Mouse (Mus musculus) 416B (cell line): Measurements from ENCODE around the gene Hs2st1.

ENCODE experiments used
- DNase-seq: peaks from one replicate; pipeline ENCODE4 v3.0.0; 2011; ENCODE audit warnings: low read depth

The Hs2st1 gene

DNA sequence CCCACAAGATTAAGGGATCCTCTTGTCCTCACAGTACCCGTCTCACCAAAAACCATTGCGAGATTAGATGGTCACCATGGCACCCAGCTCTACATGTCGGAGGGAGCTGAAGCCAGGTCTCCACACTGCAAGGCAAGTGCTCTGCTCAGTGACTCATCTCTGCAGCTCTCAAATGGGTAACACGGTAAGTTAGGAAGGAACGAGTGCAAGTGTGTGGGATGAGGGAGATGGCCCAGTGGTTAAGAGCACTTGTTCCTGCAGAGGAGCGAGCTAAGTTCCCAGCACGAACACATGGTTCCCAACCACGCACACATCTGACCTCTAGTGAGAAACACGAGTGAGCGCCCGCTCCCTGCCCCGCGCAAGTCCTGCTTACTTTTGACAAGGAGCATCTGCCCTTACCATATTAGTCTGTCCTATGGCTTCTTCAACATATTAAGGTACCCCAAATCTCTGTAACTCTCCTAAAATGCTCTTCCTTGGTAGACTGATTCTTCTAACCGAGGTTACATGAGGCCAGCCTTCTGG, 132.0 kb downstream of the Hs2st1 start:
- no peak for DNase-seq

GRCm38 (mm10) chr3:144436076-144436475, 133.9 kb downstream of the Hs2st1 start:
- no peak for DNase-seq

DNA sequence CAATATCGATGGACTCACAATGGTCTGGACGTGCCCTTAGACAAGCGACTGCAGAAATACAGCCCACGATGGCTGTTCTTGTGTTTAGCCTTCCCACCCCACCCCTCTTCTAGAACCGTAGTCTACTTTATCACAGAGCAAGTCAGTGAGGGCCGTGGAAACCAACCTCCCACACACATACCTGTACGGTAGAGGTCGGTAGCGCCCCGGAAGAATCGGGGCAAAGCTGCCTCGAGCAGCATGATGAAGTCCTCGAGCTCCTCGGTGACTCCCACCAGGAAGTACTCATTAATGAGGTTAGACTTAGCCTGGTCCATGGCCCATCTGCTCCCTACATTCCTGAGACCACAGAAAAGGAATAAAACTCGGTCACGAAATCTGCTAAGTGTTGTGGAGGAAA, 134.7 kb downstream of the Hs2st1 start:
- DNase-seq: no peak

DNA sequence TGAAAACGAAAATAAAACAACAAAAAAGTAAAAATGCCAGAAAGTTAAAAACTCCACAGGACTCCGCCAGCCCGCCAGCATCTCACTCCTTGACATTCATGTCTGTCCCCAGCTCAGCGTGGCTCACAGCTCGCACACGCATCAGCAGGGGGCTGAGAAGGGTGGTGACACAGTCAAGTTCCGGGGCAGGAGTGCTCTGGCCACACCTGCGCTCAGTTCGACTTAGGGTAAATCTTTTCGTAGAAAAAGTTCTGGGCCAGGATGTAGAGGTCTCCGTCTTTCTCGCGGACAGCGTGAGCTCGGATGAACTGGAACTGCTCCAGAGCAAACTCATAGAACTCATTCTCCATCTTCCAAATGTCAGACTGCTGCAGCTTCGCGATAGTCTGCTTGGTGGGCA, 135.7 kb downstream of the Hs2st1 start:
- DNase-seq: no peak

DNA sequence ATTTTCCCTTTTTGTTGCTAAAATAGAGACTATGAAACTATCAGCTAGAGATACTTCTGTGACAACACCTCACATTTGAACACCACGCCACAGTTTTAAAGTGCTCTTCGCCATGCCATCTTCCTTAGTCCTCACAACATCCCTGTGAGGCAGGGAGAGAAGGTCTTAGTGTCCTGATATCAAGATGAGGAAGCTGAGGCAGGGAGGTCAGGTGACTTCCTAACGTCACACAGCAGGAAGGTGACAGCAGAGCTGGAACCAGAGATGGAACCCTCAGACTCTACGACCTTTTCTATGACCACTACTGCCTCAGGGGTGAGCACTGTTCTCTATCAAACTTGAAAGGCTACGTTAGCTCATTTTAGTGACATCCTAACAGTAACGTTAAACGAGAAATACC, 136.9 kb downstream of the Hs2st1 start:
- no peak for DNase-seq

GRCm38 (mm10) chr3:144432143-144432577, 137.8 kb downstream of the Hs2st1 start:
- DNase-seq: no peak

DNA sequence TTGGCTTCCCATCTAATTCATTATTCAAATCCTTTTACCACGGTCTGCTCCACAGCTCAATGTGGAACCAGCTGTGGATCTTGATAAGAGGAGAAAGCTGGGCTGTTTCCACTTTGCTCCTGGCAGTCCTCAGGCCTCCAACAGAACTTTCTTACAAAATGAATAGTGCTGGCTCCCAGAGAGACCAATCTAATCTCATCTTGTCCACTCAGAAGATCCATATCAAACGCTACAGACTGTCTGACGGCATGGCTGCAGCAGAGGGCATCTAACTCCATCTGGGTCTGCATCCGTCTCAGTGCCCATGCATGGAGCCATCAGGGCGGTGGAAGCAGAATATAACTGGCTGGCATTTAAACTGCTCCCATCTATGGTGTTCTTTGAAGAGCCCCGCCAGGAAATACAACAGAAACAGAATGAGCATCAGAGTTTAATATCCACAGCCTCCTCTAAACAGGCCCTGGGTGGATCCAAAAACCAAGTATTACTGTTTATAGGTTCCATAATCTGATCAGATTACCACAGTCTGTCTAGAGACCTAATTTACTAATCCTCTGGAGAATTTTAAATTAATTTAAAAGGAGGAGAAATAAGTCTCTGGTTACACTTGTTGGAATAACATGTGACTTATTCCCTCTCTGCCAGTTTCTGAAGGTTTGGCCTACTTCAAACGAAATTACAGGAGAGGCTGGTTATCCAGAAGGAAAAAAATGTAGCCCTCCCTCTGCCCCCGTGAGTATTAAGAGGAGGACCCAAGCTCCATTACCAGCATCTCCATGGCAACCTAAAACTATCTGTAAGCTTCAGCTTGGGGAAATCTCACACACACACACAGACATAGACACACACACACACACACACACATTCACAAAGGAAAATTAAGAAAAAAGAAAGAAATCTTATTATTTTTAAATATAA, 141.2 kb downstream of the Hs2st1 start:
- peak; percentile 59 for DNase-seq

DNA sequence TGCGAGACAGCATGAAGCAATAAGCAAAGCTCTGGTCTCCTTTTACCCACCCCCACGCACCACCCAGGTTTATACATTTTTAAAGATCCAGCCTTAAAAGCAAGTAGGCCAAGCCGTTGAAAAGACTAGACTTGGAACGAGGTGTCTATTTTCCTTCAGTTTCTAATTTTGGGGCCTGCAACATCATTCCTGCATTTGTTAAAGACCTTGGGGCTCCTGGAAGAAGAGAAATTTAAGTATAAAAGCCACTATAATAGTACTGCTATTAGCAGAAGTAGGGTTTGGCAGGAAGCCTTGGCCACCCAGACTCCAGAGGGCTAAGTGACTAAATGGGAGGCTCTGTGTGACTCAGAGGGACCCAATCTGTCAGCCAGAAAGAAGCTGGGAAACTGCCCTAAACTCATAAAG, 144.9 kb downstream of the Hs2st1 start:
- DNase-seq: no peak

DNA sequence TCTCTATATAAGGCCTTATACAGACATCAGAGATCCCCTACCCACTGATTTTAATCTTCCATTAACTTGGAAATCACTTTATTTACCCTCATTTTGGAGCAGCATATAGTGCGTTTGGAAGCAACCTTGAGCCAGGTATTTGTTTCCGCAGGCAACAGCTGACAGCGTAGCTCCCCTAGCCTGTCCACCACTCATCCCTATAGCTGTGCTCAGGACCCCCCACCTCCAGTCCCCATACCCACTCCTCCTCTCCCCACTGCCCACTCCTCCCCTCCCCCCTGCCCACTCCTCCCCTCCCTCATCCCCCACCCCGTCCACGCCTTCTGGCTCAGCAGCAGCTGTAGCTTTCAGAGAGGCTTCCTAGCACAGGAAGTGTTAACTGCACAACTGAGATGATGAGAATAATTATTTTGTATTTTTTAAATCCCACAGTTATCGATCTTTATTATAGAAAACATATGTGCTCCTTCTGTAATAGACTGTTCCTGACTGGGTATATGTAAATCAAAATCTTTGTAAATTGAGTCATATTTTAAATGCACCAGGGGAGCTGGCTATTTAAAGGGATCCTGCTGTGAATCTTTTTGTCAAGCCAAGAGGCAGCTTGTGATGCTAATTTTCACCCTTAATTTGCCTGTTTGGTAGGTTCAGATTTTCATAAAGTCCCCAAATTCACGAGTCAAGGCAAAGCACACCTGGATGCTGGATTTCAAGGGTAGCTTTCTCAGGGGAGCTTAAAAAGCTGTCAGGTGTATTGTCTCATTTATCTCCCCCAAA, 148.4 kb downstream of the Hs2st1 start:
- DNase-seq: no peak

GRCm38 (mm10) chr3:144413821-144414220, 156.2 kb downstream of the Hs2st1 start:
- no peak for DNase-seq

DNA sequence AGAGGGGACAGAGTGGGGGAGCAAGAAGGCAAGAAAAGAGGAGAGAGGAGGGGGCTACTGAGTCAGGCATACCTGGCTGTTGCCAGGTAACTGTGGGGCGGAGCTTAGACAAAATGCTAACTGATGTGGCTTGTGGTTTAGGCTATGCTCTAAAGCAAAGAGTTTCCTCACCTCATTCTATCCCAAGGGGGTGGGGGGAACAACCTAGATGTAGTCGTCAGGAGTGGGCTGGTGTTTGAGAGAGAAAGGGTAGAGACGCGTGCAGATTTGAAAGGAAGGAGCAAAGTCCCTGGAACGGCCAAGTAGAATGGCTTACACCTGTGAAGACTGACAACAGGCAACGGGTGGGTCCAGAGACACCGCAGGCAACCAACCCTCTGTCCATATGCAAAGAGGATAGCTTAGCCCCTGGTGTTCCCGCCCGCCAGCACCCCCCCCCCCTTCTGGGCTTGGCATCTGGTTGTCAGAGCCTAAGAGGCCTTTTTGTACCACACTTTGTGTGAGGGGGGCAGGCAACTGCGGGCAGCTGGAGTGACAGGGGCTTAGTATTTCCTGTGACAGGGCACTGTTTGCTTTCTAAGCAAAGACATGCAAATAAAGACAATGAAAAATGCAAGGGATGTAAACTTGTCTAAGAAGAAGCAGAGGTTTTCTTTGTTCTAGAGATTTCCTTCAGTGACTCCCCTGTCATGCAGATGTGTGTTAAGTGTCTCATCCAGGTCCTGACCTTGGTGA, 157.3 kb downstream of the Hs2st1 start:
- no peak for DNase-seq

DNA sequence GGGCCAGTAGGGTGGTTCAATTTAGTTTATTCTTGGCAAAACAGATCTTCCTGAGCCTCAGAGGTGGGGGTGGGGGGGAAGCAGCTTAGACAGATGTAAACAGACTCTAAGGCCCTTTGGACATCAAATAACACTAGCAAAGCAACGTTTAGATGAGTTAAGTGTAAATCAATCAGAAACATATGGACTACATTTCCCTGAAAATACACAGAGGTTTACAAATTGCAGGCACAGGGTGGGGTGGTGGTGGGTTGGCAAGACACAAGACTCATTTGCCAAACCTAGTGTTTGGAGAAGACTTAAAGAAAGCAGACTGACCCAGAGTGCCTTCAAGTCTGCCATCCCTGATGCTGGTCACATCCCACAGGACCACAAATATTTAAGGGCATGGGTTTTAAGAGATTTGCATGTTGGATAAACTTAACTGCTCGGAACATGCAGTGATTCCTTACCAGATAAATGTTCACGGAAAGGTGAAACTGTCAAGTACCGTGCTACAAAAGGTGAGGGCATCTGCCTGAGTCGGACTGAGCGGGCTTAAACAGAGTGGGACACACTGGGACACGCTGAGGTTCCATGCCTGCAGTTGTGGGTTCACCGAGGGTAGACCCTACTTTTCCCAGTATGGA, 158.2 kb downstream of the Hs2st1 start:
- no peak for DNase-seq

GRCm38 (mm10) chr3:144411051-144411542, 158.9 kb downstream of the Hs2st1 start:
- DNase-seq: peak; percentile 58

DNA sequence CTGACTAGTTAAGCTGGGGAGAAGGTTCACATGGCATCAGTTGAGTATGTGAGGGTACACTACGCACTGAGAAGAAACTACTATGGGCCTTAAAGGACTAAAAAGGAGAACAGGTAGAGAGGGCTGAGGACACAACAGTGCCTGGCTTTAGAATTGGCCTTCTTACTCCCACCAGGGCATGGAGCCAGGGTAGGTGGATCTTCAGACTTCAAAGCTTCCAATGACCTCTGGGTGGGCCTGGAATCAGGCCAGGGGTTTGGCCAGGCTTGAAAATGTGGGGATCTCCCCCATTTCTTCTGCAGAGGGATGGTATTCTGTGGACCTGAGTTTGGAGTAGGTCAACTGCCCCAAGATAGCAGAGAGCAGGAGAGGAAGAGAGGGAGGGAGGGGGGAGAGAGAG, 161.0 kb downstream of the Hs2st1 start:
- no peak for DNase-seq

DNA sequence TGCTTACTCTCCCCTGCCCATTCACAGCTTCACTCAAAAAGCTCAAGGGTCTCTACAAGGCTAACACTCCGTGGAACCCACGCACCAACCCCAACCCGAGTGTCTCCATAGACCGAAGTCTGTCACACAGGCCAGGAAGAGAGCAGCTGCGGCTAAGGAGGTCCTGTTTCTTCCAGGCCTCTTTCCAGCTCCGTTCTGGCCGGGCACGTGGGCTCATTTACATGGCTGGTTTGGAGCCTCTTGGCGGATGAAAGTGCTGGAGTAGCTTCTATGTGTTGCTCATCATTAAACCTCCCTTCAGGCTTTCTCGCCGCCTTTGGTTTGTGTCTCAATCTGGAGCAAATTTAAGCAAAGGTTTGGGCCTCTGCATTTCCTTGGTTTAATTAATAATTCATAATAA, 164.7 kb downstream of the Hs2st1 start:
- no peak for DNase-seq

GRCm38 (mm10) chr3:144401292-144401691, 168.7 kb downstream of the Hs2st1 start:
- DNase-seq: no peak

DNA sequence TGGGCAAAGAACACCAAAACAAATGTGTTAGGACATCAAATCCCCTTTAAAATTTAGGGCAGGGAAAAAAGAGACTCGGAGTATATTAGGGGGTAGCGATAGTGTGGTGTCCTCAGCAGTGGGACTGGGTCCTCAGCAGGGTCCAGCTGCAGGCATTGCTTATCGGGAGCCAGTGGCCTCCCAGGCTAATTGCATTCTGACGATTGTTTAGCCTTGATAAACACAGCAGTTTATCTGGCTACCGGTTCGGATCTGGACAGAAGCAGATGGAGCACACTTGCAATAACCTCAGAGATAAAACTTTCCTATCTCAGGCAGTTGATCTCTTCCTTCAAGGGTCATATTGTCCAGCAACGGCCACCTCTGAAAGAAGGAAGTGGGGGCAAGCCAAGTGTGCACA, 169.1 kb downstream of the Hs2st1 start:
- DNase-seq: peak; percentile 88

GRCm38 (mm10) chr3:144400374-144400773, 169.6 kb downstream of the Hs2st1 start:
- DNase-seq: peak; percentile 62

DNA sequence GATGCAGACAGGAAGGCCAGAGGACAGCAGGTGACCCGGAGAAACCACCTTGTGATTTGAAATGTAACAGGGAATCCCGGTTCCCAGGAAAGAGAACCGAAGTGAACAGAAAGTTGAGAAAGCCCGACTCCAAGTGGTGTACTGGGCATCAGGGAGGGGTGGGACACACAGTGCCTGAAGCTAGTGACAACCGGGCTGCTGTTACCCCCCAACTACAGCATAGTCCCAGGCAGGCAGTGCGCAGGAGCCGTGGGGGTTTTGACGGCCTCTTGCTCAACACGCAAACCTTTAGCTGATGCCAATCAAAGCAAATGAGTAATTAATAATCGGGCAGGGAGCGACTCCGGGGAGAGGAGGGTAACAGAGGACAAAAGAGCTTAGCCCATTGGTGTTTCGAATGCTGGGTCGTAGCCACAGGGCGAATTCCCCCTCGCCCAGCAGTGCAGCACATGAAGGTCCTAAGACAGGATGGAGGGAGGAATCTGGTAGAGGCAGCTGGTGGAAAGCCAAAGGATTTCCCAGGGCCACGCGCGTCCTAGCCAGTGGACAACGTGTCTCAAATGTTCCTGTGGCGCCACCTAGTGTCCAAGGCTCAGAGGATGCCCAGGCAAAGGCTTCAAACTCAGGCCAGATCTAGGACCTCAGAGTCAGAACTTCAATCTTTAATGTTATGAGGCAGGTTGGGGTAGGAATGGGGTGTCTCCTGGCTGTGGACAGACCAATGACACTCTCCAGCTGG, 170.5 kb downstream of the Hs2st1 start:
- peak; percentile 86 for DNase-seq

DNA sequence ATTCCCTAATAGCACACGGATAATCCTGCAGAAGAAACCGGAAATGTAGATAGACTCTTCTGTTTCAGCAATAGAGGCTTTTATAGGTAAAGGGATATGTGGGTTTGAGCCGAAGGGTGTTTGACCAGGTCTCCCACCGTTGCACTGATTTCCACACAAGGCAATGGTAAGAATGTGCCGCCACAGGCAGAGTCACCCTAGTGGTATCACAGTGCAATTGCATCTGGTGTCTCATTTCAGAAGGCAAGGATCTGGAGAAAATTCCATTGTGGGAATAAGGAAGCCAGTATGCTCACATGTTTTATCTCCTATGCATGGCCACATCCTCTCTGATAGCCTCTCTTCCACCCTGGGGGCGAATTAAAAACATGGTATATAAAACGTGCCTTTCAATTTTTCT, 171.8 kb downstream of the Hs2st1 start:
- no peak for DNase-seq

DNA sequence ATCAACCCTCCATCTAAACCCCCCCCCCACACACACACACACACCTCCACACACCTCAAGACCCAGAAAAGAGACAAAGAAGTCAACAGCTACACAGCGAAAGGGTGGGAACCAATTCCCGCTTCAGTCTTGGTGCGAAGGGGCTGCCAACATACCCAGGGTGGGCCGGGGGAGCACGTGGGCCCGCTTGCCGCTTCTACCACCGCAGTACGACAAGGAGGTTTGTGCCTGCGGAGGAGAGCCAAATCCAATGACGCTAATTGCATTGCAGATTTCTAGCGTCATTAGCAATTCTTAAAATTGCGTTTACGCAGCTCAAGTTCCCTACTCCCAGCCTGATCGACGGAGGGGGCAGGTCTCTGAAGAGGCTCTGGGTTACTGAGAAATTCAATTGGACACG, 173.5 kb downstream of the Hs2st1 start:
- DNase-seq: no peak
